Mouse (Mus musculus) left cerebral cortex, adult 8-10 months (tissue): Measurements from ENCODE around the gene Gcnt2. TPM values are rescaled to one million over a fixed set of nuclear protein-coding genes. Genes with fewer than 3 reads are reported as not detected.

ENCODE experiments used
- DNase-seq, 2 experiments: peaks; one replicate each; pipeline ENCODE4 v3.0.0; 2022; ENCODE audit warnings: low spot score in 2 of 2
- total RNA-seq, 4 experiments: library from RNA; stranded (reverse); gene quantifications; 2 replicates each; pipeline ENCODE4 v1.2.4; 2022

The Gcnt2 gene
- total RNA-seq = 10 to 100 TPM; 21.5 to 24.5 (median 23.5) TPM

- DNase-seq = peak in 1 of 2 experiments; percentile 12
These were observed at the start of gene Gcnt2 for GRCm38 (mm10) chr13:40859652-40860399. Gene Gcnt2, plus strand, starts transcription at chr13:40859754.

DNA sequence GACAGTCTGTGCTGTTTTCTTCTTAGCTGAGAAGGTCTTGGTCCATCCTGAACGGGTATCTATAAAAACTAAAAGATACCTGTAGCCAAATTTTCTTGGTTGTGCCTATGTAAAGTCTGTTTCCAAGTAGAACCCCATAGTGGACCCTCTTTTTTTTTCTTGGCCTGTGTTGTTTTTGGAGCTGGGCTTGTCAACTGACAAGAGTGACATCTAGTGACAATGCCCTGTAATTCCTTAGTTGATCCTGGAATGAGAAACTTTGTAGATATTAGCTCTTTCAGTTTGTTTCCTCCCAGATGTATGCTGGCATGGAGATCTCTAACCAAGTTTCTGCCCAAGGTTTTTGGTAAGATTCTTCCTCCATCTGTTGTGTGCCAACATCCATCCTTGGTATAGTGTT, 38.9 kb upstream of the Gcnt2 start:
- no peak for DNase-seq

DNA sequence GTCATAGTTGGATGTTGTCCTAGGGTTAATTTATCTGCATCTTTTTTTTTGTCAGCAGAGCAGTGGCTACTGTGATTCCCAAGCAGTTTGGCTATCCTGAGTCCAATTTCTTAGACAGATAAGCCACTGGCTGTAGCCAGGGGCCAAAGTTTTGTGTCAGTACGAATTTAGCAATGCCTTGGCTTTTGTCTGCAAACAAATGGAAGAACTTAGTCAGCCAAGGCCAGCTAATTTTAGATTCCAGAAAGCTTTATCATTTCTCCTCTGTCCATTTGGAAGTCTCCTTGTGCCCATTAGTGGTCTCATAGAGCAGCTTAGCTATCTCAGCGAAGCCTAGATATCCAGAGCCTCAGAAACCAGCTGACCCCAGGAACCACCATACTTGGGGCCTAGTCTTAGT, 37.6 kb upstream of the Gcnt2 start:
- no peak for DNase-seq

- no peak for DNase-seq
These were observed 18.3 kb upstream of the Gcnt2 start for GRCm38 (mm10) chr13:40841146-40841787.

- DNase-seq = no peak
These were observed 17.4 kb upstream of the Gcnt2 start for GRCm38 (mm10) chr13:40842141-40842540.

GRCm38 (mm10) chr13:40843418-40844067, 16.0 kb upstream of the Gcnt2 start:
- peak in 1 of 2 experiments; percentile 27 for DNase-seq

DNA sequence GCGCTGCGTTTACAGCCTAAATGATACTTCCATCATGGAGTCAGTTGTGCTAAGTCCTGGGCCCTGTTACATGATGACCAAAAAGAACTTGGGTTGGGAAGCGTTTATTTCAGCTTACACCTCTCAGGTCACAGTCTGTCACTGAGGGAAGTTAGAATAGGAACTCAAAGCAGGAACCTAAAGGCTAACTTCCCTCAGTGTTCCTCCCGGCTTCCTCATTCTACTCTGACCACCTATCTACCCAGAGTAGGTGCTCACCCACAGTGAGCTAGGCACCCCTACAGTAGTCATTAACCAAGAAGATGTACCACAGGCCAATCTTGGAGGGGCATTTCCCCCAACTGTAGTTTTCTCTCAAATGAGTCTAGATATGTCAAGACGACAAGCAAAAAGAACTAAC, 15.4 kb upstream of the Gcnt2 start:
- DNase-seq = no peak

- DNase-seq = no peak
These were observed 13.6 kb upstream of the Gcnt2 start for GRCm38 (mm10) chr13:40845951-40846350.

DNA sequence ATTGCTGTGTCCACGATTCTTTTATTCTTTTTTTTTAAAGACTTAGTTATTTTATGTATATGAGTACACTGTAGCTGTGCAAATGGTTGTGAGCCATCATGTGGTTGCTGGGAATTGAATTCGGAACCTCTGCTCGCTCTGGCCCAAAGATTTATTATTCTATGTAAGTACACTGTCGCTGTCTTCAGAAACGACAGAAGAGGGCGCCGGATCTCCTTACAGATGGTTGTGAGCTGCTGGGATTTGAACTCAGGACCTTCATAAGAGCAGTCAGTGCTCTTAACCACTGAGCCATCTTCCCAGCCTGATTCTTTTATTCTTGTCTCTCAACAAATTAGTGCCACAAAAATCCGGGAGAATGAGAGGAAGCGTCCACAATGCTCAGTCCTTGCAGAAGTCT, 13.2 kb upstream of the Gcnt2 start:
- DNase-seq = no peak

GRCm38 (mm10) chr13:40847898-40848297, 11.7 kb upstream of the Gcnt2 start:
- DNase-seq = no peak

- DNase-seq = no peak
These were observed 8.9 kb upstream of the Gcnt2 start for GRCm38 (mm10) chr13:40850686-40851085.

DNA sequence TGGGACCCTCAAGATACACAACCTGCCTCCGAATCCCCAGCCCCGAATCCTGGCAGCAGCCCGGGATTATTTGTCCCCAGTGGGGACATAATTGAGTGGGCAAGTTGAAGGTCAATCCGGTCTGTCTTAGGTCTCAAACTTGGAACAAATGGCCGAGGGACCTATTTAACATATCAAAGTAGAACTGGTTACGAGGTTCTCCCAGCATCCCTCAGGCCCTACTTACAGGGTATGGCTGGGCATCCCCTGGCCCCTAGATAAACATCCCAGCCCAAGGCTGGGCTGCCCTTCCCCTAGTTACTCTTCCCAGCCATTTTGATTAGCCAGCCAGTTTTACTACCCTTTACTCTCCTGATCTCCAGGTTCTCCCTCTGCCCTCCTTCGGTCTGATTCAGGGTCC, 8.3 kb upstream of the Gcnt2 start:
- DNase-seq = no peak

GRCm38 (mm10) chr13:40851961-40852360, 7.6 kb upstream of the Gcnt2 start:
- no peak for DNase-seq

DNA sequence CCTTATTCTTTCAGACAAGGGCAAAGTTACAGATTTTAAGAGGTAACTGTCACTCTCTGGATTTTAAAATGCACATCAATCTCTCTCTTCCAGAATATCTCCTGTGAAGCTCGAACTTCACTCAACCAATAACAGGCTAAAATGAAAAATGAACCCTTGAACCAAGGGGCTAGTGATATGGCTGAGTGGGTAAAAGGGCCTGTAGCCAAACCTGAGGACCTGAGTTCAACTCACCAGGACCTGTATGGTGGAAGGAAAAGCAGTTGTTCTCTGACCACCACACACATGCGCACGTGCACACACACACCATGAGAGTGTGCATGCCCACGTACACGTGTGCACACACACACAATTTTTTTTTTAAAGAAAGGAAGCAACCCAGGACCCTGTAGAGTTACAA, 6.8 kb upstream of the Gcnt2 start:
- DNase-seq = no peak

- DNase-seq = no peak
These were observed 5.7 kb upstream of the Gcnt2 start for GRCm38 (mm10) chr13:40853842-40854241.

GRCm38 (mm10) chr13:40854451-40855058, 5.0 kb upstream of the Gcnt2 start:
- no peak for DNase-seq

DNA sequence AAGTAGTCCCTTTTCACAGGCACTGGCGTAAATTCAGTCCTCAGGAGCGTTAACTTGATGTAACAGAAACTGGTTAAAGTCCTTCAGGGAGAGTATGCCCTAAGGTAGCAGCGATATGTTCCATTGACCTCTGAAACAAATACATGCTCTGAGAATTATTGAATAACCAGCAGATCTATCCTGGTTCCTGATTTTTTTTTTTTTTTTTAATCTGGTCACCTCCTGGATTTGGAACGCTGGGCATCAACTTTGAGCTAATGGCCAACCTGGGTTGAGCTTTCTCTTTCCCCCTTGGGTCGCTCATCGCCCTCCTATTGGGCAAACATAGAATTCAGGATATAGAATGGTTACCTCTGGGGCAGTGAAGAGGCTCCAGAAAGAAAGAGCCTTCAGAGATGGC, 4.3 kb upstream of the Gcnt2 start:
- DNase-seq = no peak

- DNase-seq = no peak
These were observed 2.8 kb upstream of the Gcnt2 start for GRCm38 (mm10) chr13:40856786-40857185.

GRCm38 (mm10) chr13:40857281-40857818, 2.2 kb upstream of the Gcnt2 start:
- DNase-seq = no peak

- no peak for DNase-seq
These were observed 329 bp upstream of the Gcnt2 start for GRCm38 (mm10) chr13:40859225-40859624.

DNA sequence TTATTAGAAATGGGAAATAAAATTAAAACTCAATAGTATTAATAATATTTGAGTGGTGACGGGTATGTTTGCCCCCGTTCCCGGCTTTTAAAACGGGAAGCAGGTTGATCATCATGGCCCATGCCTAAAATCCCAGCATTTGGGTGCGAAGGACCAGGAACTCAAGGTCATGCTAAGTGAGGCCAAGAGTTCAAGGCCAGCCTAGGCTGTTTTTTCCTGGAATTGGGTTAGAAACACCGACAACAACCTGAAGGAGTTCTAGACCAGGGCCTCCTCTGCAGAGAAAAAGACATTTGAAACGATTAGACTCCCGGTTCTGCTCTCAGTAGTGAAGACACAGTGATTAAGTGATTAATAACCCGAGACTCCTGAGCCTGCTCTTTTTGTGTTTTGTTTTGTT, 3.5 kb downstream of the Gcnt2 start:
- DNase-seq = no peak
